Comparison of ENCODE assay signal across 8 mouse cellular contexts in the genomic region with DNA sequence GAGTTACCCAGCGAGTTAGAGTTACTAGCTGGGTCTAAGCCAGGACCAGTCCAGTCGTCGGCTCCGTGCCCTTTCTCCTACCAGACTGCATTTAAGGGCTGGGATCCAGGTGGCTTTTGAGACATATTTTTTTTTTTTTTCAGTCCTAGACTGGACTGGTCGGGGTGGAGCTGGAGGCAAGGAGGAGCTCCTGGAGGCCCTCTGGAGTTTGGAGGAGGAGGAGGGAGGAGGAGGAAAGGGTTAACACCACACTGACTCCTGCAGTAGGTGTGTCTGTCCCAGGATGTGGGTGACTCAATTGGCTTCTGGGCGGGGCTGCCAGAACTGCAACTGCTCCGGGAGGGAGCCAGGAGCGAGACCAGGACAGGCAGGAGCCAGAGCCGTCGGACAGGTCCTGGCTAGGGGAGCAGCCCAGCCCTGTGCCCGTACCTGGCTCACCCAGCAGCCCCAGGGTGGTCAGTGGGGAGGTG. TPM values are rescaled to one million over a fixed set of nuclear protein-coding genes. Genes with fewer than 3 reads are reported as not detected.
DNase-seq lines count a peak whose midpoint lies in the region; ATAC-seq and TF ChIP-seq lines count a peak whose summit lies in the region.

No protein-coding gene starts in this region.

- DNase-seq in thymus, adult 2 months, result peak; percentile 43
- no peak for DNase-seq in thymus, postnatal 10 days (ENCODE audit: low spot score in 2 of 2)
- peak; percentile 78 for DNase-seq in kidney, postnatal 10 days
- DNase-seq in urinary bladder, postnatal 14 days (ENCODE audit: low spot score), result peak; percentile 90
- no peak for DNase-seq in right cerebral cortex, postnatal 4 days

- peak overlapping the region; percentile 88 for H3K4me2 ChIP-seq in heart, embryonic 16.5 days (ENCODE audit: low read depth, low read length)

- no peak for TF ChIP-seq CTCF in thymus, adult 2 months (IDR thresholded peaks at IDR 0.05; ENCODE audit: borderline replicate concordance, control insufficient read depth, extremely low read depth, insufficient read depth, low read length, poor library complexity)

- TF ChIP-seq POLR2A in thymus, adult 2 months (IDR thresholded peaks at IDR 0.05; ENCODE audit: control insufficient read depth, extremely low read depth, insufficient read depth, low read length, poor library complexity), result no peak

- no peaks in the 10 kb centered on the region for H3K27me3 ChIP-seq in thymus, adult 2 months (ENCODE audit: control insufficient read depth, insufficient read depth, low read length)
- no peaks in the 10 kb centered on the region for H3K27me3 ChIP-seq in heart, embryonic 16.5 days (ENCODE audit: control insufficient read depth, insufficient read depth, low read length)

- no peaks in the 10 kb centered on the region for H3K36me3 ChIP-seq in thymus, adult 2 months (ENCODE audit: control insufficient read depth, insufficient read depth, low read length)
- H3K36me3 ChIP-seq in heart, embryonic 16.5 days (ENCODE audit: control insufficient read depth, insufficient read depth), result peaks cover 34% of the 10 kb centered on the region

- H3K27ac ChIP-seq in thymus, adult 2 months (ENCODE audit: control insufficient read depth, insufficient read depth, low read length), result no peak overlapping the region
- peak overlapping the region; percentile 58 for H3K27ac ChIP-seq in heart, embryonic 16.5 days (ENCODE audit: low read length)

- H3K4me3 ChIP-seq in thymus, adult 2 months (ENCODE audit: control insufficient read depth, insufficient read depth, low read length), result peak overlapping the region; percentile 51
- H3K4me3 ChIP-seq in heart, embryonic 16.5 days (ENCODE audit: low read length), result peak overlapping the region; percentile 54

- WGBS in thymus, adult 2 months, result 7% methylated on average over 10 of the region's 11 CpGs
- 3% methylated on average over 11 of the region's 11 CpGs for WGBS in heart, embryonic 16.5 days

- peaks cover 8% of the 10 kb centered on the region for H3K4me1 ChIP-seq in thymus, adult 2 months (replicated peaks; ENCODE audit: control insufficient read depth, insufficient read depth, low read length)
- peaks cover 14% of the 10 kb centered on the region for H3K4me1 ChIP-seq in heart, embryonic 16.5 days (ENCODE audit: control insufficient read depth, insufficient read depth, low read length)

- H3K9ac ChIP-seq in heart, embryonic 16.5 days (ENCODE audit: low read length), result peak overlapping the region; percentile 67

- peak; percentile 63 for ATAC-seq in erythroid progenitor cell, adult 5-6 weeks (replicated peaks; ENCODE audit: low FRiP score, poor library complexity, severe bottlenecking)
- peak; percentile 79 for ATAC-seq in heart, embryonic 16.5 days (replicated peaks; ENCODE audit: extremely low read depth, insufficient read depth, low FRiP score)
- ATAC-seq in megakaryocyte, adult 5-6 weeks (ENCODE audit: poor library complexity, severe bottlenecking), result peak; percentile 72

- no peaks in the 10 kb centered on the region for H3K9me3 ChIP-seq in heart, embryonic 16.5 days (replicated peaks; ENCODE audit: control insufficient read depth, low read length)

RNA-seq across cellular contexts. Expression of gene Tnks1bp1, which starts 12.8 kb away (rescaled TPM):
- 32.5 and 36.9 TPM in 2 replicates for polyA plus RNA-seq in thymus, adult 2 months (2012; rRNA removed)
- 1.1 TPM in 1 of 2 replicates, not detected in the other for total RNA-seq in erythroid progenitor cell, adult 5-6 weeks (2015; ENCODE audit: low replicate concordance)
- total RNA-seq in erythroid progenitor cell, adult 5-6 weeks (2017; ENCODE audit: low replicate concordance), result 0.23 and 2.6 TPM in 2 replicates
- 23.6 and 32.3 TPM in 2 replicates for polyA plus RNA-seq in heart, embryonic 16.5 days (2015; fragmentation: Nextera tagmentation; extraction: Ambion mirVana)
- 1.5 and 1.9 TPM in 2 replicates for total RNA-seq in megakaryocyte, adult 5-6 weeks (2015)
- total RNA-seq in megakaryocyte, adult 5-6 weeks (2017), result 4.8 and 5.6 TPM in 2 replicates

RNA-seq across cellular contexts. Expression of gene P2rx3, which starts 23.4 kb away (rescaled TPM):
- polyA plus RNA-seq in thymus, adult 2 months (2012; rRNA removed), result 0.38 and 0.54 TPM in 2 replicates
- 1.1 and 1.3 TPM in 2 replicates for total RNA-seq in erythroid progenitor cell, adult 5-6 weeks (2015; ENCODE audit: low replicate concordance)
- not detected in 2 replicates for total RNA-seq in erythroid progenitor cell, adult 5-6 weeks (2017; ENCODE audit: low replicate concordance)
- 0.60 and 0.79 TPM in 2 replicates for polyA plus RNA-seq in heart, embryonic 16.5 days (2015; fragmentation: Nextera tagmentation; extraction: Ambion mirVana)
- total RNA-seq in megakaryocyte, adult 5-6 weeks (2015), result 0.11 and 0.16 TPM in 2 replicates
- not detected in 2 replicates for total RNA-seq in megakaryocyte, adult 5-6 weeks (2017)

RNA-seq across cellular contexts. Expression of gene Ssrp1, which starts 23.6 kb away (rescaled TPM):
- 248 and 287 TPM in 2 replicates for polyA plus RNA-seq in thymus, adult 2 months (2012; rRNA removed)
- total RNA-seq in erythroid progenitor cell, adult 5-6 weeks (2015; ENCODE audit: low replicate concordance), result 112 TPM in 2 replicates
- 221 and 237 TPM in 2 replicates for total RNA-seq in erythroid progenitor cell, adult 5-6 weeks (2017; ENCODE audit: low replicate concordance)
- 136 and 148 TPM in 2 replicates for polyA plus RNA-seq in heart, embryonic 16.5 days (2015; fragmentation: Nextera tagmentation; extraction: Ambion mirVana)
- total RNA-seq in megakaryocyte, adult 5-6 weeks (2015), result 66.9 and 83.2 TPM in 2 replicates
- 222 and 227 TPM in 2 replicates for total RNA-seq in megakaryocyte, adult 5-6 weeks (2017)

Comparison
In these comparisons a context has a peak if more than half of its experiments do, and no peak if none do; other contexts are left out.
1. DNase-seq: peak in thymus, adult 2 months (single experiment), kidney, postnatal 10 days (single experiment) and urinary bladder, postnatal 14 days (single experiment); none in thymus, postnatal 10 days (0 of 2) and right cerebral cortex, postnatal 4 days (single experiment).
2. Peak in every context shown above with its lines, with median percentiles within 50 percentile points of each other: ATAC-seq.